Mouse (Mus musculus) ES-Bruce4 (cell line): ENCODE data around the gene Mtrex. TPM values are rescaled to one million over a fixed set of nuclear protein-coding genes. Genes with fewer than 3 reads are reported as not detected.

Source experiments
- H3K27ac ChIP-seq: 2 replicates; pipeline ENCODE4 v1.5.1; 2012; ENCODE audit warnings: low read length, inconsistent platforms; ENCODE audit not compliant: insufficient read depth
- H3K27me3 ChIP-seq: 2 replicates; pipeline ENCODE4 v1.6.1; 2012; ENCODE audit warnings: mild to moderate bottlenecking, low read length, inconsistent platforms; ENCODE audit not compliant: control insufficient read depth, poor library complexity, insufficient read depth, severe bottlenecking
- H3K36me3 ChIP-seq: 2 replicates; pipeline ENCODE4 v1.6.1; 2012; ENCODE audit warnings: inconsistent platforms, mild to moderate bottlenecking, low read length, moderate library complexity; ENCODE audit not compliant: control insufficient read depth, poor library complexity, insufficient read depth, severe bottlenecking
- H3K4me1 ChIP-seq: one replicate; pipeline ENCODE4 v1.8.1; 2011; ENCODE audit warnings: low read length; ENCODE audit not compliant: control insufficient read depth, insufficient read depth
- H3K4me3 ChIP-seq: 2 replicates; pipeline ENCODE4 v1.5.1; 2011; ENCODE audit warnings: low read depth, mild to moderate bottlenecking, low read length
- H3K9ac ChIP-seq: 2 replicates; pipeline ENCODE4 v1.6.1; 2012; ENCODE audit warnings: low read depth, mild to moderate bottlenecking, inconsistent platforms; ENCODE audit not compliant: poor library complexity, severe bottlenecking
- H3K9me3 ChIP-seq: replicated peaks from 2 replicates; pipeline ENCODE4 v1.6.1; 2012; ENCODE audit warnings: mild to moderate bottlenecking, low read length, inconsistent platforms; ENCODE audit not compliant: control insufficient read depth, poor library complexity, insufficient read depth, severe bottlenecking
- CTCF ChIP-seq: IDR thresholded peaks from one replicate; pipeline ENCODE4 v1.8.1; 2011; ENCODE audit warnings: low read depth, low read length
- EP300 ChIP-seq: IDR thresholded peaks from 2 replicates; pipeline ENCODE4 v1.6.1; 2011; ENCODE audit warnings: low read depth, low read length; ENCODE audit not compliant: insufficient read depth
- POLR2A ChIP-seq: IDR thresholded peaks from one replicate; pipeline ENCODE4 v1.8.1; 2011; ENCODE audit warnings: low read length; ENCODE audit not compliant: insufficient read depth
- polyA plus RNA-seq: library from polyadenylated mRNA; stranded (reverse); fragments of >200 nt; gene quantifications from 2 replicates; pipeline ENCODE4 v1.2.4, GENCODE M21; 2011; ENCODE audit warnings: low read depth; ENCODE audit not compliant: missing spikeins, insufficient read depth, insufficient read length

Gene Mtrex
- polyA plus RNA-seq, 1 experiment: 159 TPM

GRCm38 (mm10) chr13:112862978-112863677 lies 64.1 kb downstream of the Mtrex start:
- Histone ChIP-seq H3K9me3 (no peaks in the 10 kb centered on the region), H3K9ac (no peak overlapping the region), H3K27ac (no peak overlapping the region), H3K4me1 (no peaks in the 10 kb centered on the region), H3K36me3 (peaks cover 36% of the 10 kb centered on the region), H3K4me3 (no peak overlapping the region), H3K27me3 (no peaks in the 10 kb centered on the region)
- TF ChIP-seq POLR2A: no peak
- TF ChIP-seq CTCF: no peak
- TF ChIP-seq EP300: no peak

- Histone ChIP-seq H3K36me3 (peaks cover 29% of the 10 kb centered on the region), H3K9ac (no peak overlapping the region), H3K9me3 (no peaks in the 10 kb centered on the region), H3K4me1 (no peaks in the 10 kb centered on the region), H3K4me3 (no peak overlapping the region), H3K27me3 (no peaks in the 10 kb centered on the region), H3K27ac (no peak overlapping the region)
- no peak for TF ChIP-seq CTCF
- TF ChIP-seq POLR2A: no peak
- TF ChIP-seq EP300: no peak
Measured at GRCm38 (mm10) chr13:112862342-112862741, 64.9 kb downstream of the Mtrex start.

- TF ChIP-seq CTCF (no peak), EP300 (no peak), POLR2A (no peak)
- H3K27ac ChIP-seq: no peak overlapping the region
Measured at GRCm38 (mm10) chr13:112861825-112862306, 65.3 kb downstream of the Mtrex start.

GRCm38 (mm10) chr13:112860911-112861310 lies 66.3 kb downstream of the Mtrex start:
- no peak overlapping the region for H3K9ac ChIP-seq
- H3K27me3 ChIP-seq: no peaks in the 10 kb centered on the region
- TF ChIP-seq EP300 (no peak), POLR2A (no peak), CTCF (no peak)
- no peak overlapping the region for H3K4me3 ChIP-seq
- peaks cover 14% of the 10 kb centered on the region for H3K36me3 ChIP-seq
- no peaks in the 10 kb centered on the region for H3K9me3 ChIP-seq
- no peak overlapping the region for H3K27ac ChIP-seq
- H3K4me1 ChIP-seq: no peaks in the 10 kb centered on the region

More at GRCm38 (mm10) chr13:112861825-112862306, 65.3 kb downstream of the Mtrex start:
- Histone ChIP-seq H3K9me3 (no peaks in the 10 kb centered on the region), H3K4me1 (no peaks in the 10 kb centered on the region), H3K27me3 (no peaks in the 10 kb centered on the region), H3K36me3 (peaks cover 24% of the 10 kb centered on the region), H3K9ac (no peak overlapping the region), H3K4me3 (no peak overlapping the region)

GRCm38 (mm10) chr13:112860370-112860769 lies 66.8 kb downstream of the Mtrex start:
- Histone ChIP-seq H3K9ac (no peak overlapping the region), H3K9me3 (no peaks in the 10 kb centered on the region), H3K27ac (no peak overlapping the region), H3K4me1 (no peaks in the 10 kb centered on the region), H3K36me3 (peaks cover 9% of the 10 kb centered on the region), H3K4me3 (no peak overlapping the region), H3K27me3 (no peaks in the 10 kb centered on the region)
- TF ChIP-seq POLR2A (no peak), EP300 (no peak), CTCF (no peak)

- H3K4me1 ChIP-seq: no peaks in the 10 kb centered on the region
- peaks cover 8% of the 10 kb centered on the region for H3K36me3 ChIP-seq
Measured at GRCm38 (mm10) chr13:112859574-112860134, 67.5 kb downstream of the Mtrex start.

More at GRCm38 (mm10) chr13:112859574-112860134, 67.5 kb downstream of the Mtrex start:
- Histone ChIP-seq H3K9me3 (no peaks in the 10 kb centered on the region), H3K9ac (no peak overlapping the region), H3K27me3 (no peaks in the 10 kb centered on the region), H3K27ac (no peak overlapping the region), H3K4me3 (no peak overlapping the region)
- no peak for TF ChIP-seq POLR2A
- TF ChIP-seq EP300: no peak
- no peak for TF ChIP-seq CTCF
